Mouse (Mus musculus) myocyte (in vitro differentiated cells): ENCODE results near the gene Ccdc175.

ENCODE experiments used
- CEBPB ChIP-seq: IDR thresholded peaks from 2 replicates; pipeline ENCODE4 v1.6.1; 2011; ENCODE audit warnings: mild to moderate bottlenecking, moderate library complexity; ENCODE audit not compliant: poor library complexity, insufficient read depth, severe bottlenecking
- E2F4 ChIP-seq: IDR thresholded peaks from one replicate; pipeline ENCODE4 v1.6.1; 2011; ENCODE audit warnings: mild to moderate bottlenecking, control low read depth, moderate library complexity; ENCODE audit not compliant: insufficient read depth
- MAX ChIP-seq: IDR thresholded peaks from one replicate; pipeline ENCODE4 v1.6.1; 2011; ENCODE audit warnings: low read depth, mild to moderate bottlenecking, control low read depth
- MYOD1 ChIP-seq, 3 experiments: IDR thresholded peaks; one replicate each; pipeline ENCODE4 v1.6.1; 2011; ENCODE audit warnings: control low read depth in 2 of 3, low read depth in 2 of 3, mild to moderate bottlenecking in 2 of 3, moderate library complexity in 1 of 3; ENCODE audit not compliant: insufficient read length in 2 of 3, control insufficient read depth in 1 of 3
- MYOG ChIP-seq, 3 experiments: IDR thresholded peaks; one replicate each; pipeline ENCODE4 v1.6.1; 2011; ENCODE audit warnings: control low read depth in 2 of 3, low read depth in 2 of 3, mild to moderate bottlenecking in 2 of 3; ENCODE audit not compliant: insufficient read length in 2 of 3, control insufficient read depth in 1 of 3, insufficient read depth in 1 of 3
- POLR2A ChIP-seq: IDR thresholded peaks from one replicate; pipeline ENCODE4 v1.6.1; 2011; ENCODE audit warnings: low read depth, mild to moderate bottlenecking, control low read depth, moderate library complexity; ENCODE audit not compliant: insufficient read length
- POLR2AphosphoS2 ChIP-seq: IDR thresholded peaks from one replicate; pipeline ENCODE4 v1.6.1; 2011; ENCODE audit warnings: low read depth, control low read depth; ENCODE audit not compliant: insufficient read length
- REST ChIP-seq: IDR thresholded peaks from one replicate; pipeline ENCODE4 v1.6.1; 2011; ENCODE audit warnings: mild to moderate bottlenecking, control low read depth, moderate library complexity; ENCODE audit not compliant: insufficient read depth, insufficient read length
- TCF12 ChIP-seq: IDR thresholded peaks from one replicate; pipeline ENCODE4 v1.6.1; 2011; ENCODE audit warnings: mild to moderate bottlenecking, control low read depth; ENCODE audit not compliant: poor library complexity, insufficient read depth, severe bottlenecking
- TCF3 ChIP-seq: IDR thresholded peaks from one replicate; pipeline ENCODE4 v1.6.1; 2011; ENCODE audit warnings: low read depth, control low read depth; ENCODE audit not compliant: insufficient read length
- USF1 ChIP-seq: IDR thresholded peaks from one replicate; pipeline ENCODE4 v1.6.1; 2011; ENCODE audit warnings: low read depth, mild to moderate bottlenecking, control low read depth, moderate library complexity

DNA sequence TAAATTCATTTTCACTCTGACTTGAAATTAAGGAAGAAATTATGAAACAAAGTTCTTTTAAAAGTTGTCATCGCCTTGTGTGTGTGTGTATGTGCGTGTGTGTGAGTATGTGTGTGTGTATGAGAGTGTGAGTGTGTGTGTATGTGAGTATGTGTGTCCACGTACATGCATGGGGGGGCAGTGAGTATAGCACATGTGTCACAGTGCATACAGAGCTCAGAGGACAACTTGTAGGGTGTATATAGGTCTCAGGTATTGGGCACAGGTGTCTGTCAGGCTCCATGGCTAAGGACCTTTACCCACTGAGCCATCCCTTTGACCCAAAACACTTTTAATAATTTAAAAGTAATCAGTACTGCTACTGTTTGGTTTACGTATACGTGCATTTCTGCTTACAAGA is 80.8 kb downstream of the Ccdc175 start:
- no peak for TF ChIP-seq MAX
- no peak for TF ChIP-seq POLR2A
- no peak for TF ChIP-seq TCF3
- TF ChIP-seq CEBPB = no peak
- TF ChIP-seq TCF12 = no peak
- TF ChIP-seq USF1 = no peak
- TF ChIP-seq E2F4 = no peak
- no peak for TF ChIP-seq MYOD1 (IDR thresholded peaks at IDR 0.05; ENCODE audit: control insufficient read depth in 1 of 3, insufficient read length in 2 of 3, low read depth in 2 of 3)
- no peak for TF ChIP-seq MYOG (IDR thresholded peaks at IDR 0.05; ENCODE audit: control insufficient read depth in 1 of 3, insufficient read depth in 1 of 3, insufficient read length in 2 of 3, low read depth in 2 of 3)
- no peak for TF ChIP-seq REST
- TF ChIP-seq POLR2AphosphoS2 = no peak
